Mouse (Mus musculus) ES-E14 (cell line): Measurements from ENCODE around the gene Trim28. TPM values are rescaled to one million over a fixed set of nuclear protein-coding genes. Genes with fewer than 3 reads are reported as not detected.
"Not testable (repeated sequence)": the region's sequence is repeated elsewhere in the genome, so short reads cannot be mapped to it uniquely, and the experiment has no call there.

Source experiments
- DNase-seq: peaks from one replicate; pipeline ENCODE4 v3.0.0-alpha.2; 2013; ENCODE audit warnings: low read depth, low spot score
- H3K27ac ChIP-seq: 2 replicates; pipeline ENCODE4 v1.5.1; 2012; ENCODE audit warnings: low read depth, mild to moderate bottlenecking, low read length, moderate library complexity, mixed read lengths; ENCODE audit not compliant: poor library complexity, insufficient read depth, severe bottlenecking
- H3K36me3 ChIP-seq: 2 replicates; pipeline ENCODE4 v1.6.1; 2012; ENCODE audit warnings: mild to moderate bottlenecking, low read length, moderate library complexity, mixed read lengths; ENCODE audit not compliant: control insufficient read depth, poor library complexity, insufficient read depth, severe bottlenecking
- H3K4me1 ChIP-seq, 2 experiments: fragments of 150-350 bp in 1 of 2; sonication (generic) in 1 of 2; 2 replicates each; pipeline ENCODE4 v1.6.1; 2012; ENCODE audit warnings: low read length in 2 of 2, mild to moderate bottlenecking in 1 of 2, mixed read lengths in 1 of 2; ENCODE audit not compliant: control insufficient read depth in 2 of 2, insufficient read depth in 2 of 2, poor library complexity in 1 of 2
- H3K4me3 ChIP-seq, 2 experiments: fragments of 150-350 bp in 1 of 2; sonication (generic) in 1 of 2; 2 replicates each; pipeline ENCODE4 v1.5.1; 2012; ENCODE audit warnings: low read length in 2 of 2, low read depth in 1 of 2, mild to moderate bottlenecking in 1 of 2, mixed read lengths in 1 of 2; ENCODE audit not compliant: insufficient read depth in 1 of 2, poor library complexity in 1 of 2, severe bottlenecking in 1 of 2
- H3K9ac ChIP-seq: 2 replicates; pipeline ENCODE4 v1.6.1; 2012; ENCODE audit warnings: low read depth, mild to moderate bottlenecking, low read length, mixed read lengths; ENCODE audit not compliant: poor library complexity, insufficient read depth, severe bottlenecking
- H3K9me3 ChIP-seq: fragments of 150-350 bp; sonication (generic); 2 replicates; pipeline ENCODE4 v1.6.1; 2012; ENCODE audit warnings: low read depth, mild to moderate bottlenecking, low read length; ENCODE audit not compliant: control insufficient read depth, insufficient read depth
- CHD2 ChIP-seq: IDR thresholded peaks from 2 replicates; pipeline ENCODE4 v1.6.1; 2014; ENCODE audit warnings: mild to moderate bottlenecking, low read depth, low read length, inconsistent platforms
- HCFC1 ChIP-seq: IDR thresholded peaks from 2 replicates; pipeline ENCODE4 v1.6.1; 2012; ENCODE audit warnings: low read length, inconsistent platforms, borderline replicate concordance; ENCODE audit not compliant: insufficient read depth
- MAFK ChIP-seq: IDR thresholded peaks from 2 replicates; pipeline ENCODE4 v1.6.1; 2014; ENCODE audit warnings: mild to moderate bottlenecking, low read depth, low read length, inconsistent platforms; ENCODE audit not compliant: insufficient read depth
- ZC3H11A ChIP-seq: IDR thresholded peaks from 2 replicates; pipeline ENCODE4 v1.6.1; 2012; ENCODE audit warnings: low read depth, mild to moderate bottlenecking, inconsistent platforms, low read length, borderline replicate concordance
- ZNF384 ChIP-seq: IDR thresholded peaks from 2 replicates; pipeline ENCODE4 v1.6.1; 2012; ENCODE audit warnings: low read depth, low read length, inconsistent platforms
- in situ Hi-C, 2 experiments: fragments of 600-800 bp; cut with MboI; formaldehyde crosslinking; loops; one replicate each; pipeline ENCODE4 v1.15.1; 2025; ENCODE audit warnings: low sequenced_read_pairs in 2 of 2, inconsistent platforms in 1 of 2; ENCODE audit not compliant: unreplicated experiment in 2 of 2
- total RNA-seq: library from RNA; depleted of rRNA; stranded (reverse); fragments of 300-350 nt; gene quantifications from 2 replicates; pipeline ENCODE4 v1.2.3, GENCODE M21; 2012

The Trim28 gene
- total RNA-seq, 1 experiment = 2,698 TPM

DNA sequence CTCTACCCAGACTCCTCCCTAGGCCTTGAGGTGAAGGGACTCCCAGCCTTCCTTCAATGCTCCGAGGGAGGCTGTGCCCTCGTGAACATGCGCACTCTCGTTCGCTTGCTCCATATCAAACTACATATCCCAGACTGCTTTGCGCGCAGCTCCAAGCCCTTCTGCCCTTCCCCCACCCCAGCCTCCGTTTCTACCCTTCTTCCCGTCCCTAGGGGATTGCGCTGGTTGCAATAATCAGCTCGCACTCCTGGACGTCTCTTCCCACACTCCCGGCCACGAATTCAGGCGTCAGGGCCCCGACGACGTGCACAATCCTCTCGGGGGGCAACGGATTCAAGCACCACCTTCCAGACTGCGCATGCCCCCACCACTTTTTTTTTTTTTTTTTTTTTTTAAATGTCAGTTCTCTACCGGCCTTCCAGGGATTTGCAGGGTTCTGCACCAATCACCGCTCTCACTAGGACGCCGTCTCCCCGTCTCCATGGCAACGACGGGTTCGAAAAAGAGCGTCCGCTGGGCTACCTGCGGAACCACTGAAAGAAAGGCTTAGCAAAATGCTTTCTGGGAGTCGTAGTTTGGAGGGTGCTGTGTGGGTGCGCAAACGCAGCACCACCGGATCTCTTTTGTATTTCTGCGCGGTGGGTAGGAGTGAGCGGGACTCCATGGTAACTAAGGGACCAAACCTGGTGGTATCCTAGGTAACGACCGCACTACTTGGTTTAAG lies 55.5 kb downstream of the Trim28 start, which contains the start of gene Mzf1:
TSS of gene Mzf1 (minus strand) at position 478 of the 724 bp plus-strand sequence.
- in situ Hi-C loops = no loop called here
- Histone ChIP-seq H3K9ac (peak within 1 kb of the TSS; percentile 83), H3K9me3 (no peaks in the 10 kb centered on the region), H3K4me1 (peaks cover 5 to 6% of the 10 kb centered on the region in 2 experiments; a peak in 3 of 4 replicates), H3K4me3 (peak within 1 kb of the TSS; percentile 84 to 85), H3K36me3 (no peaks in the 10 kb centered on the region), H3K27ac (peak within 1 kb of the TSS; percentile 75)
- DNase-seq = peak; percentile 98
- no peak for TF ChIP-seq ZC3H11A
- peak; percentile 99 for TF ChIP-seq ZNF384
- peak; percentile 90 for TF ChIP-seq HCFC1
- no peak for TF ChIP-seq MAFK
- TF ChIP-seq CHD2 = peak; percentile 58; the same call in 1 of the 2 replicates

DNA sequence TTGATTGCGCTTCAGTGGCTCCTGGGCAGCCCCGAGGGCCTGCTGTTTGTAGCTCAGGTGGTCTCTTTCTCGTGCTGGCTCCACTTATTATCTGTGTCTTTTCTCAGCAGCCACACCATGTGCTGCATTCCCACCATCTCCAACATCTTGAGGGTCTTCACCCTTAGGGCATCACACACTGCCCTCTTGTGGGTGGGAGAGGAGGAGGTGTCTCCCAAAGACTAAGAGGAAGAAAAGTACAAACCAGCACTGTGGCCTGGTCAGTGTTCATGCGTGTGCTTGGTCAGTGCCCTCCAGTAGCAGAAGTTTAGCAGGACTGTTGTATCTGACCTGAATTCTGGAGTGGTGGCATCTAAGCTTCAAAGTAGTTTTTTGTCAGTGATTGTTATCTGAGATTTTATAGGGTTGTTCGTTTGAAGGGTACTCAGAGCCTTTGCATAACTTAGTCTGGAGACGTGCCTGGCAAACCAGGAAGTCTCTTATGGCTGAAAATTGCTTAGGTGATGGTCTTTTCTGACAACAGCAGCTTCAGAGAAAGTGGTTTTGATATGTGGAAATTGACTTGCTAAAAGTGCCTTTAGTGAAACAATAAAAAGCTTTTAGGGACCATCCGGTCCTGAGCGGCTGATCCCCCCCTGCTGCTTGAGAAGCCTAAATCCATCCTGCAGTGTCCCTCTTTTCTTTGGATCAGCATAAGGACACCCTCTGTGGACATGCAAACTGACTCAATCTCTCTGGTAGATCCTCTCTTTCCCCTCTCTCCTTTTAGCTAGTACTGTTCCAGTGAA lies 58.2 kb downstream of the Trim28 start:
- in situ Hi-C loops = no loop called here

DNA sequence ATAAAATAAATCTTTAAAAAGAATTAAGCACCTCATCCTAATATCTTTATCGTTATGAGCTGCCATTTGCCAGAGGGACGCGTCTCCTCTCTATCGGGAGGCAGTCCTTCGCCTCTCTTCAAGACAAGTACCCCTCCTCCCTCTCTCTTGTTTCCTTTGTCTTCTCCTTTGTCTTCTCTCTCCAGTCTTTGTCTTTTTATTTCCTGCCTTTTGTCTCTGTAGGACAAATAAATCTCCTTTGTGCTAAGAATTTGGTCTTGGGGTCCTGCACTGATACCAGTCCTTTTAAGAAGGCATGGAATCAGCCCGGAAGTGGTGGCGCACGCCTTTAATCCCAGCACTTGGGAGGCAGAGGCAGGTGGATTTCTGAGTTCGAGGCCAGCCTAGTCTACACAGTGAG lies 60.6 kb downstream of the Trim28 start:
- Histone ChIP-seq H3K4me1 (peaks cover 3 to 6% of the 10 kb centered on the region in 2 experiments; a peak in 3 of 4 replicates), H3K27ac (no peak overlapping the region), H3K4me3 (no peak overlapping the region), H3K36me3 (no peaks in the 10 kb centered on the region), H3K9ac (no peak overlapping the region), H3K9me3 (no peaks in the 10 kb centered on the region)
- DNase-seq = no peak
- in situ Hi-C loops = no loop called here
- TF ChIP-seq ZC3H11A = no peak
- TF ChIP-seq ZNF384 = no peak
- no peak for TF ChIP-seq CHD2
- no peak for TF ChIP-seq MAFK
- TF ChIP-seq HCFC1 = no peak

More for the DNA sequence above, 58.2 kb downstream of the Trim28 start:
- TF ChIP-seq MAFK (no peak), ZC3H11A (no peak), ZNF384 (no peak), HCFC1 (no peak), CHD2 (no peak)
- Histone ChIP-seq H3K9me3 (no peaks in the 10 kb centered on the region), H3K27ac (peak overlapping the region; percentile 29; the same call in 1 of the 2 replicates), H3K4me3 (no peak overlapping the region), H3K4me1 (peaks cover 5 to 6% of the 10 kb centered on the region in 2 experiments; a peak in 3 of 4 replicates), H3K9ac (no peak overlapping the region), H3K36me3 (no peaks in the 10 kb centered on the region)
- DNase-seq = no peak

DNA sequence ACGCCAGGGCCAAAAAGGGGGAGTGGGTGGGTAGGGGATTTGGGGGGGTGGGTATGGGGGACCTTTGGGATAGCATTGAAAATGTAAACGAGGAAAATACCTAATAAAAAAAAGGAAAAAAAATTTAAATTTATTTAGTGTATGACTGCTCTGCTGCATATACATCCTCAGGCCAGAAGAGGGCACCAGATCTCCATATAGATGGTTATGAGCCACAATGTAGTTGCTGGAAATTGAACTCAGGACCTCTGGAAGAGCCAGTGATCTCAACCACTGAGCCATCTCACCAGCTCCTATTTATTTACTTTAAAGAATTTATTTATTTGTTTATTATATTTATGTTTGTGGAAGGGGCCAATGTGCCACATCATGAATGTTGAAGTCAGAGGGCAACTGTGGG lies 64.5 kb downstream of the Trim28 start:
- H3K36me3 ChIP-seq, H3K9ac ChIP-seq, H3K27ac ChIP-seq, H3K9me3 ChIP-seq, H3K4me1 ChIP-seq, DNase-seq, H3K4me3 ChIP-seq, in situ Hi-C loops: not testable (repeated sequence)
- peak; percentile 79; the same call in 1 of the 2 replicates for TF ChIP-seq ZC3H11A
